Mouse (Mus musculus) lung, adult 2 months (tissue): Measurements from ENCODE around the gene Lgsn. TPM values are rescaled to one million over a fixed set of nuclear protein-coding genes. Genes with fewer than 3 reads are reported as not detected.

Experiments used
- DNase-seq: peaks from one replicate; pipeline ENCODE4 v3.0.0; 2022
- H3K4me1 ChIP-seq: fragments of 200-500 bp; 2 replicates; pipeline ENCODE4 v1.6.1; 2011; ENCODE audit warnings: low read length; ENCODE audit not compliant: control insufficient read depth, insufficient read depth
- H3K4me3 ChIP-seq: fragments of 200-500 bp; replicated peaks from 2 replicates; pipeline ENCODE3; 2011; ENCODE audit warnings: low read depth, mild to moderate bottlenecking, control low read depth, low read length; ENCODE audit errors: extremely low read depth
- CTCF ChIP-seq: fragments of 200-500 bp; IDR thresholded peaks from 2 replicates; pipeline ENCODE4 v1.5.1; 2011; ENCODE audit warnings: mild to moderate bottlenecking, low read length, control low read depth; ENCODE audit not compliant: insufficient read depth
- POLR2A ChIP-seq: fragments of 200-500 bp; IDR thresholded peaks from 2 replicates; pipeline ENCODE4 v1.6.1; 2011; ENCODE audit warnings: low read depth, mild to moderate bottlenecking, control low read depth, low read length, borderline replicate concordance; ENCODE audit errors: extremely low read depth
- WGBS: fragments of 180-500 bp; shearing (Covaris S2); methylation state at CpG from one replicate; pipeline ENCODE4 v1.1.7; 2018; 5-methylcytosine and 5-hydroxymethylcytosine counted together
- polyA plus RNA-seq: library from polyadenylated mRNA; depleted of rRNA; stranded (reverse); fragments of >200 nt; gene quantifications from 2 replicates; pipeline ENCODE4 v1.2.3, GENCODE M21; 2012

The Lgsn gene
- polyA plus RNA-seq, 1 experiment = 0.34 TPM

GRCm38 (mm10) chr1:31156884-31157283 is 19.3 kb upstream of the Lgsn start:
- no peak for DNase-seq
- WGBS = 48% methylated on average over 2 of the region's 2 CpGs
- Histone ChIP-seq H3K4me3 (no peak overlapping the region), H3K4me1 (no peaks in the 10 kb centered on the region; the same call in 1 of the 2 replicates)
- TF ChIP-seq CTCF (no peak), POLR2A (no peak)

GRCm38 (mm10) chr1:31164527-31165189 is 11.5 kb upstream of the Lgsn start:
- DNase-seq = no peak
- TF ChIP-seq CTCF (no peak), POLR2A (no peak)
- WGBS = 49% methylated on average over 18 of the region's 18 CpGs
- Histone ChIP-seq H3K4me3 (no peak overlapping the region), H3K4me1 (no peaks in the 10 kb centered on the region)

- TF ChIP-seq CTCF = no peak
- TF ChIP-seq POLR2A = no peak
- Histone ChIP-seq H3K4me3 (no peak overlapping the region), H3K4me1 (no peaks in the 10 kb centered on the region)
- DNase-seq = no peak
- 80% methylated on average over 7 of the region's 7 CpGs for WGBS
These were observed 10.7 kb upstream of the Lgsn start for GRCm38 (mm10) chr1:31165326-31166121.

- Histone ChIP-seq H3K4me1 (no peaks in the 10 kb centered on the region), H3K4me3 (no peak overlapping the region)
- TF ChIP-seq POLR2A = no peak
- 70% methylated on average over 3 of the region's 3 CpGs for WGBS
- DNase-seq = no peak
These were observed 800 bp upstream of the Lgsn start for GRCm38 (mm10) chr1:31175401-31175800.

- Histone ChIP-seq H3K4me3 (no peak overlapping the region), H3K4me1 (no peaks in the 10 kb centered on the region)
- no peak for DNase-seq
- TF ChIP-seq CTCF (no peak), POLR2A (no peak)
- 46% methylated on average over 1 of the region's 1 CpGs for WGBS
These were observed 2.1 kb downstream of the Lgsn start for GRCm38 (mm10) chr1:31178264-31178663.

- WGBS = 65% methylated on average over 10 of the region's 10 CpGs
- DNase-seq = no peak
These were observed 14.2 kb downstream of the Lgsn start for GRCm38 (mm10) chr1:31190237-31190866.

GRCm38 (mm10) chr1:31195633-31196032 is 19.4 kb downstream of the Lgsn start:
- Histone ChIP-seq H3K4me3 (no peak overlapping the region), H3K4me1 (no peaks in the 10 kb centered on the region)
- TF ChIP-seq POLR2A (no peak), CTCF (no peak)
- WGBS = 63% methylated on average over 1 of the region's 1 CpGs
- DNase-seq = no peak

More at GRCm38 (mm10) chr1:31190237-31190866, 14.2 kb downstream of the Lgsn start:
- TF ChIP-seq CTCF (no peak), POLR2A (no peak)
- Histone ChIP-seq H3K4me1 (no peaks in the 10 kb centered on the region), H3K4me3 (no peak overlapping the region)

- 91% methylated on average over 3 of the region's 3 CpGs for WGBS
- no peak for DNase-seq
- Histone ChIP-seq H3K4me3 (no peak overlapping the region), H3K4me1 (no peaks in the 10 kb centered on the region)
- TF ChIP-seq POLR2A = no peak
- no peak for TF ChIP-seq CTCF
These were observed 20.8 kb downstream of the Lgsn start for GRCm38 (mm10) chr1:31196959-31197358.

- TF ChIP-seq POLR2A (no peak), CTCF (no peak)
- Histone ChIP-seq H3K4me3 (no peak overlapping the region), H3K4me1 (no peaks in the 10 kb centered on the region)
- WGBS = 83% methylated on average over 10 of the region's 10 CpGs
- DNase-seq = no peak
These were observed 27.6 kb downstream of the Lgsn start for GRCm38 (mm10) chr1:31203771-31204170.
